Mouse (Mus musculus): Measurements from ENCODE around the gene Pdcd1lg2. TPM values are rescaled to one million over a fixed set of nuclear protein-coding genes. Genes with fewer than 3 reads are reported as not detected.

The Pdcd1lg2 gene
- polyA plus RNA-seq (2012; rRNA removed): 0.16 and 0.21 TPM in 2 replicates

GRCm38 (mm10) chr19:29410619-29411018, at the start of gene Pdcd1lg2:
Pdcd1lg2 (plus strand) TSS chr19:29410919.

GRCm38 (mm10) chr19:29366969-29367622, 43.6 kb upstream of the Pdcd1lg2 start, which contains the start of the genes Plgrkt and Cd274:
Plgrkt (minus strand) TSS chr19:29367390.
Cd274 (plus strand) TSS chr19:29367455.

Other genes starting within 250 kb of the Pdcd1lg2 start
- gene Jak2, start 159.1 kb upstream of the Pdcd1lg2 start, polyA plus RNA-seq (2012; rRNA removed): 6.7 and 7.3 TPM in 2 replicates
- 2.0 and 3.3 TPM in 2 replicates for gene Insl6, start 85.6 kb upstream of the Pdcd1lg2 start, polyA plus RNA-seq (2012; rRNA removed)
- not detected in 2 replicates for gene Rln1, start 76.2 kb upstream of the Pdcd1lg2 start, polyA plus RNA-seq (2012; rRNA removed)
- 32.8 and 34.5 TPM in 2 replicates for gene Plgrkt, start 43.5 kb upstream of the Pdcd1lg2 start, polyA plus RNA-seq (2012; rRNA removed)
- 1.4 and 2.1 TPM in 2 replicates for gene Cd274, start 43.5 kb upstream of the Pdcd1lg2 start, polyA plus RNA-seq (2012; rRNA removed)
- 5.0 and 5.8 TPM in 2 replicates for gene Ric1, start 111.4 kb downstream of the Pdcd1lg2 start, polyA plus RNA-seq (2012; rRNA removed)
- 24.9 and 33.1 TPM in 2 replicates for gene Ermp1, start 237.5 kb downstream of the Pdcd1lg2 start, polyA plus RNA-seq (2012; rRNA removed)

Data from colon, adult 2 months (tissue).